8 mouse cellular contexts compared by ENCODE assay signal in the genomic region with DNA sequence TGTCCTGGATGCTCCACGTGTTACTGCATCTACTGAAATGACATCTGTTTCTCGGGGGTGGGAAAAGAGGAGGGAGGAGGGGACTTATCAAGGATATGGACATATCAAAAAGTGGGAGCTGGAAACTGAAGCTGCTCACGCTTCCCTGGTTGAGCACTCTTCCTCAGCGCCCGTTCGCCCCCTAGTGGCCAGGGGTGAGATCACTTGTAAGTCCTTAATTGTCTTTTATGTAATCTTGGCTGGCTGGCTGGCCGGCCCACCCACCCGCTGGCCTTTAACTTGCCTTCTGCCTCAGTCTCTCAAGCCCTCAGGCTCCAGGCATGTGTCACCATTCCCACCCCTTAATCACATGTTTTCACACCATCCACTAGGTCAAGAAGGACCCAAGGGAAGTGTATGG. TPM values are rescaled to one million over a fixed set of nuclear protein-coding genes. Genes with fewer than 3 reads are reported as not detected.
DNase-seq lines count a peak whose midpoint lies in the region; ATAC-seq and TF ChIP-seq lines count a peak whose summit lies in the region.

No protein-coding gene starts in this region.

- H3K4me2 ChIP-seq in kidney, postnatal 0 days (ENCODE audit: low read length), result no peak overlapping the region
- H3K4me2 ChIP-seq in liver, embryonic 14.5 days (ENCODE audit: low read depth), result no peak overlapping the region

- no peak overlapping the region for H3K4me3 ChIP-seq in kidney, postnatal 0 days (replicated peaks; ENCODE audit: low read depth, low read length)
- no peak overlapping the region for H3K4me3 ChIP-seq in liver, embryonic 14.5 days (ENCODE audit: insufficient read depth in 1 of 2, low read depth in 2 of 2, low read length in 2 of 2)

- H3K4me1 ChIP-seq in kidney, postnatal 0 days (replicated peaks; ENCODE audit: insufficient read depth, low read length), result peaks cover 8% of the 10 kb centered on the region; the same call in 1 of the 2 replicates
- H3K4me1 ChIP-seq in liver, embryonic 14.5 days (replicated peaks; ENCODE audit: control insufficient read depth in 2 of 2, insufficient read depth in 2 of 2, low read length in 1 of 2), result 0 out of 4 replicates have a peak, but pooled peaks cover 0 to 2% of the 10 kb centered on the region in 2 experiments

- no peak overlapping the region for H3K9ac ChIP-seq in kidney, postnatal 0 days (ENCODE audit: low read depth, low read length)
- H3K9ac ChIP-seq in liver, embryonic 14.5 days (replicated peaks), result no peak overlapping the region

- no peak for ATAC-seq in kidney, postnatal 0 days (replicated peaks; ENCODE audit: low FRiP score, low read depth)
- no peak for ATAC-seq in liver, embryonic 14.5 days (ENCODE audit: insufficient read depth)

- H3K36me3 ChIP-seq in kidney, postnatal 0 days (ENCODE audit: insufficient read depth, low read length), result peaks cover 40% of the 10 kb centered on the region
- H3K36me3 ChIP-seq in liver, embryonic 14.5 days (replicated peaks; ENCODE audit: control insufficient read depth, insufficient read depth, low read depth), result peaks cover 13% of the 10 kb centered on the region

- peak; percentile 73 for DNase-seq in A20 (ENCODE audit: low read depth, low spot score)
- DNase-seq in R1 (ENCODE audit: low read depth, low spot score), result peak; percentile 87
- peak; percentile 95 to 98 for DNase-seq in cerebellum, postnatal 14 days
- DNase-seq in gastrocnemius, adult 18-20 months (ENCODE audit: low spot score), result peak; percentile 89
- peak; percentile 90 for DNase-seq in kidney, postnatal 0 days (ENCODE audit: low spot score)
- DNase-seq in liver, embryonic 14.5 days (ENCODE audit: low read depth in 3 of 3, low spot score in 3 of 3), result peak; percentile 44 to 56 (median 48)
- DNase-seq in ovary, postnatal 14 days (ENCODE audit: low spot score), result peak; percentile 86
- DNase-seq in thymus, postnatal 14 days, result peak; percentile 81

- no peak for TF ChIP-seq EP300 in liver, embryonic 14.5 days (IDR thresholded peaks at IDR 0.05; ENCODE audit: low read depth)

- peak; percentile 95 for TF ChIP-seq CTCF in kidney, postnatal 0 days (IDR thresholded peaks at IDR 0.05; ENCODE audit: low read depth)
- peak; percentile 96 for TF ChIP-seq CTCF in liver, embryonic 14.5 days (IDR thresholded peaks at IDR 0.05; ENCODE audit: low read depth)

- H3K9me3 ChIP-seq in kidney, postnatal 0 days (replicated peaks; ENCODE audit: low read length), result no peaks in the 10 kb centered on the region
- H3K9me3 ChIP-seq in liver, embryonic 14.5 days (ENCODE audit: control insufficient read depth, low read length), result no peaks in the 10 kb centered on the region

- no peak overlapping the region for H3K27ac ChIP-seq in kidney, postnatal 0 days
- H3K27ac ChIP-seq in liver, embryonic 14.5 days, result no peak overlapping the region

- H3K27me3 ChIP-seq in kidney, postnatal 0 days (ENCODE audit: insufficient read depth, low read length), result no peaks in the 10 kb centered on the region
- no peaks in the 10 kb centered on the region for H3K27me3 ChIP-seq in liver, embryonic 14.5 days (ENCODE audit: control insufficient read depth, insufficient read depth, low read length)

- WGBS in kidney, postnatal 0 days, result 1% methylated on average over 8 of the region's 8 CpGs
- 7% methylated on average over 8 of the region's 8 CpGs for WGBS in liver, embryonic 14.5 days (ENCODE audit: insufficient replicate concordance)

RNA-seq across cellular contexts. Expression of gene Agap3, which starts 34.1 kb away (rescaled TPM):
- 10 to 100 TPM; 74.3 to 84.7 TPM for total RNA-seq in gastrocnemius, adult 18-20 months (2021)
- 23.9 and 26.9 TPM in 2 replicates for polyA plus RNA-seq in kidney, postnatal 0 days (2015; fragmentation: Nextera tagmentation; extraction: Ambion mirVana)
- polyA plus RNA-seq in liver, embryonic 14.5 days (2012; rRNA removed), result 16.9 and 17.8 TPM in 2 replicates
- 6.6 and 10.1 TPM in 2 replicates for polyA plus RNA-seq in liver, embryonic 14.5 days (2014; fragmentation: Nextera tagmentation; extraction: Ambion mirVana)

RNA-seq across cellular contexts. Expression of gene Tmub1, which starts 38.4 kb away (rescaled TPM):
- total RNA-seq in gastrocnemius, adult 18-20 months (2021), result 10 to 100 TPM; 17.7 to 23.3 TPM
- polyA plus RNA-seq in kidney, postnatal 0 days (2015; fragmentation: Nextera tagmentation; extraction: Ambion mirVana), result 27.0 and 28.0 TPM in 2 replicates
- polyA plus RNA-seq in liver, embryonic 14.5 days (2012; rRNA removed), result 5.3 and 7.6 TPM in 2 replicates
- polyA plus RNA-seq in liver, embryonic 14.5 days (2014; fragmentation: Nextera tagmentation; extraction: Ambion mirVana), result 4.0 and 6.5 TPM in 2 replicates

RNA-seq across cellular contexts. Expression of gene Gbx1, which starts 40.9 kb away (rescaled TPM):
- not detected for total RNA-seq in gastrocnemius, adult 18-20 months (2021)
- 0.04 TPM in 2 replicates for polyA plus RNA-seq in kidney, postnatal 0 days (2015; fragmentation: Nextera tagmentation; extraction: Ambion mirVana)
- polyA plus RNA-seq in liver, embryonic 14.5 days (2012; rRNA removed), result not detected in 2 replicates
- not detected in 2 replicates for polyA plus RNA-seq in liver, embryonic 14.5 days (2014; fragmentation: Nextera tagmentation; extraction: Ambion mirVana)

RNA-seq across cellular contexts. Expression of gene Fastk, which starts 41.0 kb away (rescaled TPM):
- 100 to 1,000 TPM; 183 to 194 TPM for total RNA-seq in gastrocnemius, adult 18-20 months (2021)
- 117 and 120 TPM in 2 replicates for polyA plus RNA-seq in kidney, postnatal 0 days (2015; fragmentation: Nextera tagmentation; extraction: Ambion mirVana)
- 59.9 and 82.4 TPM in 2 replicates for polyA plus RNA-seq in liver, embryonic 14.5 days (2012; rRNA removed)
- polyA plus RNA-seq in liver, embryonic 14.5 days (2014; fragmentation: Nextera tagmentation; extraction: Ambion mirVana), result 40.8 and 47.2 TPM in 2 replicates

RNA-seq across cellular contexts. Expression of gene Asb10, which starts 54.7 kb away (rescaled TPM):
- 100 to 1,000 TPM; 101 to 107 TPM for total RNA-seq in gastrocnemius, adult 18-20 months (2021)
- 0.69 and 0.93 TPM in 2 replicates for polyA plus RNA-seq in kidney, postnatal 0 days (2015; fragmentation: Nextera tagmentation; extraction: Ambion mirVana)
- polyA plus RNA-seq in liver, embryonic 14.5 days (2012; rRNA removed), result 0.08 and 0.13 TPM in 2 replicates
- polyA plus RNA-seq in liver, embryonic 14.5 days (2014; fragmentation: Nextera tagmentation; extraction: Ambion mirVana), result not detected in 2 replicates
